Mouse (Mus musculus) left cerebral cortex, adult 11 months (tissue): ENCODE results near the gene Lman1l.

Source experiments
- DNase-seq: peaks from one replicate; pipeline ENCODE4 v3.0.0; 2022; ENCODE audit warnings: low spot score

The Lman1l gene

GRCm38 (mm10) chr9:57644944-57645893 lies 24.6 kb upstream of the Lman1l start:
- peak; percentile 81 for DNase-seq

GRCm38 (mm10) chr9:57644442-57644943 lies 23.9 kb upstream of the Lman1l start:
- DNase-seq: no peak

- DNase-seq: no peak
Observed at GRCm38 (mm10) chr9:57643856-57644180, 23.2 kb upstream of the Lman1l start.

- no peak for DNase-seq
Observed at GRCm38 (mm10) chr9:57643169-57643855, 22.7 kb upstream of the Lman1l start.

GRCm38 (mm10) chr9:57641775-57642550 lies 21.4 kb upstream of the Lman1l start:
- no peak for DNase-seq

GRCm38 (mm10) chr9:57641022-57641421 lies 20.4 kb upstream of the Lman1l start:
- no peak for DNase-seq

- no peak for DNase-seq
Observed at GRCm38 (mm10) chr9:57640384-57640783, 19.8 kb upstream of the Lman1l start.

- DNase-seq: no peak
Observed at GRCm38 (mm10) chr9:57639661-57640328, 19.2 kb upstream of the Lman1l start.

- DNase-seq: no peak
Observed at GRCm38 (mm10) chr9:57638651-57639459, 18.3 kb upstream of the Lman1l start.

- DNase-seq: no peak
Observed at GRCm38 (mm10) chr9:57637741-57638322, 17.3 kb upstream of the Lman1l start.

- DNase-seq: no peak
Observed at GRCm38 (mm10) chr9:57637272-57637671, 16.7 kb upstream of the Lman1l start.

- DNase-seq: no peak
Observed at GRCm38 (mm10) chr9:57633481-57634024, 13.0 kb upstream of the Lman1l start.

GRCm38 (mm10) chr9:57629118-57629874 lies 8.7 kb upstream of the Lman1l start:
- no peak for DNase-seq

- no peak for DNase-seq
Observed at GRCm38 (mm10) chr9:57628717-57629116, 8.1 kb upstream of the Lman1l start.

GRCm38 (mm10) chr9:57627892-57628291 lies 7.3 kb upstream of the Lman1l start:
- no peak for DNase-seq

- DNase-seq: no peak
Observed at GRCm38 (mm10) chr9:57627191-57627590, 6.6 kb upstream of the Lman1l start.

- DNase-seq: no peak
Observed at GRCm38 (mm10) chr9:57625674-57626500, 5.3 kb upstream of the Lman1l start.

- DNase-seq: no peak
Observed at GRCm38 (mm10) chr9:57624295-57624694, 3.7 kb upstream of the Lman1l start.

- no peak for DNase-seq
Observed at GRCm38 (mm10) chr9:57618854-57619253, 1.7 kb downstream of the Lman1l start.
